Mouse (Mus musculus): ENCODE data around the gene Foxd1.

Foxd1 gene

GRCm38 (mm10) chr13:98354090-98354801 is at the start of gene Foxd1:
Foxd1 (plus strand) TSS chr13:98354242.
- DNase-seq (ENCODE audit: low spot score), result peak; percentile 15

DNA sequence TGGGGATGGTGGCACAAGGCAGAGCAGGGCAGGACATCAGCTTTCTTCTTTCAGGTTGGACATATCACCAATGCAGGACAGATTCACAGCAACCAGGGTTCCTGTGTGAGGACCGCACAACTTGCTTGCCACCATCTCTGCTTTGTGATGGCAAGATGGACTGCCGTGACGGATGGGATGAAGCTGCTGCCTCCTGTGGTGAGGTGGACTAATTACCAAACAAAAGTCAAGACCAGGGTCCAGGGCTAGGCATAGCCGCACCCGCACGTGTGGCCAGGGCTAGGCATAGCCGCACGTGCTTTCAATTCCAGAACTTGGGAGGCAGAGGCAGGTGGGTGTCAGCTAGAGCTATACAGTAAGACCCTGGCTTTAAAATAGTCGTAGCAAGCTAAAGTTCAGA is 48.8 kb upstream of the Foxd1 start:
- DNase-seq (ENCODE audit: low spot score), result no peak

GRCm38 (mm10) chr13:98306393-98306792 is 47.6 kb upstream of the Foxd1 start:
- DNase-seq (ENCODE audit: low spot score), result no peak

GRCm38 (mm10) chr13:98306852-98307475 is 47.1 kb upstream of the Foxd1 start:
- no peak for DNase-seq (ENCODE audit: low spot score)

DNA sequence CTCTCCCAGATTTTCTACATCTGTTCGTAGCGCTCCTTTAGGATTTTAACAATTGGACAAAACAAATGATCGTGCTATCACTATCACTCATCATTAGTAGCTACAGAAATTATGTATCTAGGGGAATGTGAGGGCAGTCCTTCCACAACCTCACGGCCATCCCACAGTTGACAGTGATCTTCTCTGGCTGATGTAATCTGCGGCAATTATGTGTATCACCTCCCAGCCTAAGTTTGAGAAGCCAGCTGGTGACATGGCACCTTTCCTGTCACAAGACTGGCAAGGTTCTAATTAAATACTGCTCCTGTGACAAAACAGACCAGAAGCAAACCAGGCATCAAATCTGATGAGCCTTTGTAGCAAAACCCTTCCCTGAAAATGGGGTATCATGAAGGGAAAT is 46.0 kb upstream of the Foxd1 start:
- no peak for DNase-seq (ENCODE audit: low spot score)

- DNase-seq (ENCODE audit: low spot score), result no peak
Observed at GRCm38 (mm10) chr13:98308724-98309123, 45.3 kb upstream of the Foxd1 start.

GRCm38 (mm10) chr13:98311597-98311996 is 42.4 kb upstream of the Foxd1 start:
- no peak for DNase-seq (ENCODE audit: low spot score)

DNA sequence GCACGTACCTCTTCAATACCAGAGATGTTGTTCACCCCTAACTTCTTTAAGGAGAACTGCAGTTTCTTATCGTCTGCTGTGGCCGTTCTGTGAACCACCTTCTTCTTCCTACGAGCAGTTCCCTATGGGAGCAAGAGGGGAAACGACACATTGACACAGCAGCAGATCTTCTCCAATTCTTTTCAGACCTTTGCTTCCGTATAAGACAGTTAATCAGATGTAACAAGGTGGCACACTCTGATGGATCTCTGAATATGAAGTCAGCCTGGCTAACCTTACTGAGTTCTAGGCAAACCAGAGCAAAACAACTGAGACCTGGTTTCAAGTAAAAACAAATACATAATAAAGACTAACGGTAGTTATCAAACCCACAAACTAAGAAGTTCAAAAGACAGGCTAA is 40.4 kb upstream of the Foxd1 start:
- no peak for DNase-seq (ENCODE audit: low spot score)

DNA sequence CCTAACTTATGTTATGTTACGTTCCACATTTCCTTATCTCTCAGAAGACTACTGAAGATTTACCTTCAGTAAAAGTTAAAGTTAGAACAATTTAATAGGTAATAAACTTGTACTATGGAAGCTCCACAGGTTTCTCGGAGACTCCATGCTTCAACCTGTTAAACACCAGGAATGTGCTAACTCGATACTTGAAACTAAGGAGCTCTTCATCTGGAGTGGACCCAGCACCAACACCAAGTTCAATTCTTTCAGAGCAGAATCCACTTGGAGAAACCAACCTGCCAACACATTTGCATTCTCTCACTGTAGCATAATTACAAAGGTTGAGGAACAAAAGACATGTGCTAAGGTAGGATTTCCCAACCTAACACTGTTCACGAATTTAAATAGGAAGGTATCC is 38.9 kb upstream of the Foxd1 start:
- DNase-seq (ENCODE audit: low spot score), result no peak

GRCm38 (mm10) chr13:98316140-98316479 is 37.9 kb upstream of the Foxd1 start:
- DNase-seq (ENCODE audit: low spot score), result no peak

DNA sequence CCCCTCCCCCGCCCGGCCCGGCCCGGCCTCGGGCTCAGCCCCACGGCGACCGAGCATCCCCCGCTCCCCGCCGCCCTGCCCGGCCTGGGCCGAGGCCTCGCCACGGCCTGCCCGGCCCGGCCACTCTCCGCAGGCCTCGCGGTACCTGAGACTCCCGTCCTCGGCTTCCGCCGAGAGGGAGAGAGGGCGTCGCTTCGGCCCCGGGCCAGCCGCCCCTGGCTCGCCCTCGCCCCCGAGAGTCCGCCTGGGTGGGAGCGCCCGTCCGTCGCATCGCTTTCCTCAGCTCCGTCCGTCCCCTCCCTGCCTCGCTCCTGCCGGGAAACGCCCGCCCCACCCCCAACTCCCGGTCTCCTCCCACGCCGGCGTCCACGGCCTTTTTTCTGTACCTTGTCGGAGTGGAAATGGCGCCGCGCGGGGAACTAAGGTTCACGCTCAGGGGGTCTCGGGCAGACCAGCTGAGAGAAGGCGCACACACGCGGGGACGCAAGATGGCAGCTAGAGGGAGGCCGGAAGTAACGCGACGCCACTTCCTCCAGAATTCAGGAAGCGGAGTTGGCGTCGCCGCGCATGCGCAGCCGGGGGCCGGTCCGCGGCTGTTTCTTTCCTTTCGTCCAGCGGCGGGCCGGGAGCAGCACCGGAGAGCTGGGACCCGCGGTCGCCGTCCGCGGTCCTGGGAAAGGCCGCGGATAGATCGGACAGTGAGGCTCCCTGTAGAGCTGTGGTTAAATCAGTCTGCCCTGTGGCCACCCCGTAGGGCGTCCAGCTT is 37.4 kb upstream of the Foxd1 start, which contains the start of gene Btf3:
TSS of gene Btf3 (minus strand) at position 527 of the 766 bp plus-strand sequence.
- DNase-seq (ENCODE audit: low spot score), result peak; percentile 88

DNA sequence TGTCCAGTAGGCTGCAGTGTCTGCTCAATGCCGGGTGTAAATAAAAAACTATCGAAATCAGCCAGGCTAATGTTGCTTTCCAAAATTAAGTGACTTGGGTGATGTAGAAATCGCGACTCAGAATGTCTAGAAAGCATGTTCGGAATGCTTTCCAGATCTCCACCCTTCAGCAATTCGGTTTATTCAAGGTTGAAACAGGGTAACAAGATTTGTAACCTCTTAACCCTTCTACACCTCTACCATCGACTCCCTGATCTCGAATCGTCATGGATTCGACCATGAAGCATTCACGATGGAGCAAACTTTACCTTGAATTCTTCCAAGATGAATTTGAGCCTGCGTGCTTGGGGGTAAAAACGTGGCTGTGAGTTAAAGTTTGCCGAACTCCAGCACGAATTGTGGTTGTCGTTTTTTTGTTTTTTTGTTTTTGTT is 36.8 kb upstream of the Foxd1 start:
- DNase-seq (ENCODE audit: low spot score), result no peak

GRCm38 (mm10) chr13:98317911-98318310 is 36.1 kb upstream of the Foxd1 start:
- no peak for DNase-seq (ENCODE audit: low spot score)

- no peak for DNase-seq (ENCODE audit: low spot score)
Observed at GRCm38 (mm10) chr13:98325034-98325433, 29.0 kb upstream of the Foxd1 start.

GRCm38 (mm10) chr13:98332106-98332505 is 21.9 kb upstream of the Foxd1 start:
- no peak for DNase-seq (ENCODE audit: low spot score)

DNA sequence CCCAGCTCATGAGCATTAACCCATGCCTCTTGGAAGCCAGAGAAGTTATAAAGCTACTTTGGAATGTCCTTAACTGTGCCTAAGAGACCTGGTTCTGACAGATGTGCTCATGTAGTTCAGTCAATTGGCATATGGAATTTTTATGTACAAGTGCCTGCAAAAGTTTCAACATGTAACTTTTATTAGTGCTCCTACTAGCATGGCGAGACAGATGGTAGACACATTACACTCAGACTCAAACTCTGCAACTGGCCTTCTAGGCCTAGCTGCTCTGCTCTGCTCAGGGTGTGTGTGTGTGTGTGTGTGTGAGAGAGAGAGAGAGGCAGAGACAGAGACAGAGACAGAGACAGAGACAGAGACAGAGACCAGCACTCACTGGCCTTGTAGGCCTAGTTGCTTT is 17.8 kb upstream of the Foxd1 start:
- no peak for DNase-seq (ENCODE audit: low spot score)

GRCm38 (mm10) chr13:98340506-98340905 is 13.5 kb upstream of the Foxd1 start:
- DNase-seq (ENCODE audit: low spot score), result no peak

- DNase-seq (ENCODE audit: low spot score), result no peak
Observed at GRCm38 (mm10) chr13:98349491-98349890, 4.6 kb upstream of the Foxd1 start.

GRCm38 (mm10) chr13:98351527-98351926 is 2.5 kb upstream of the Foxd1 start:
- no peak for DNase-seq (ENCODE audit: low spot score)

DNA sequence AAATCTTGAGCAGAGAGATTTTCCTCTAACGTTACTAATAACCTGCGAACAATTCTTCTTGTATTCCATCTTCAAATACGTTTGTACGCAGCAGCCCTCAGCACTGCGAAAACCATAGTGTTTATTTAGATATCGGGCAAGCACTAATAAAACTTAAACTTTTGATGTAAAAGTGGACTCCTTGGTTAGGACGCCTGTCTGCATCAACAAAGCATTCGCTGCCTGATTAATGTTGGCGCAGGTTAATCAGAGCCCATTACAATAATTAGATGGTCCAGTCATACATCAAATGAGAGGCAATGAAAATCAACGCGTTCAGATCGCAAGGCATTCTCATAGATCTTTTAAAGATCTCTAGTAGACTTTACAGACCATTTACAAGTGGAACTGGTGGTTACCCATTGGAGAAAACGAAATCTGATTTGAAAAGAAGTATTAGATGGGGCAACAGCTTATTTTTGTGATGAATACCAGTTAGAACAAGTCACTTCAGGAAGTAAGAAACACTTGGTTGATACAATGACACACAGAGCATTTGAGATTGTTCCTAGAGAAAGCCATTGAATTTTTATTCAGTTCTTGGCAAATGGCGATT is 1.6 kb upstream of the Foxd1 start:
- DNase-seq (ENCODE audit: low spot score), result no peak

DNA sequence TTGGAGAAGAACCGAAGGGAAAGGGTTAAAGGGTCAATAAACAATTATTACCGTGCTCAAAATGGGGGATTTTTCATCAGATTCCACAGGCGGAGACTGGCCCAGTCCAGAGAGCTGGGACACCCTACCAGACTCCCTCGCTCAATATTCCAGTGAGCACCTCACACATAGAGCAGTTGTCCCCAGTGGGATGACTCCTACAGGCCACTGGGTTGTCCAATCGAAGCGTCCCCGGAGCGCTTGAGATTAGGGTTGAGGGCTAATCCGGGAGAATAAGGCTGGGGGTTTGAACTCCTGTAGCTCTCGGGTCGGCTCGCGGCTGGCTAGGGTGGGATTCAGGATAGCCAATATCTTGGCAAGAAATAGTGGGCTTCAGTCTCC is 343 bp upstream of the Foxd1 start:
- no peak for DNase-seq (ENCODE audit: low spot score)

- DNase-seq (ENCODE audit: low spot score), result no peak
Observed at GRCm38 (mm10) chr13:98354871-98355558, 973 bp downstream of the Foxd1 start.

Data from ovary, adult 18-20 months (tissue).